Mouse (Mus musculus) forebrain, embryonic 12.5 days (tissue): ENCODE data around the gene Gm20517. TPM values are rescaled to one million over a fixed set of nuclear protein-coding genes. Genes with fewer than 3 reads are reported as not detected.

Experiments
- ATAC-seq: fragments of 200-750 bp; cut with Nextera tagmentation; 2 replicates; pipeline ENCODE4 v1.8.0; 2017; ENCODE audit warnings: moderate TSS enrichment; ENCODE audit not compliant: low FRiP score
- H3K27ac ChIP-seq: fragments of 300-500 bp; sonication (generic); 2 replicates; pipeline ENCODE4 v1.5.1; 2016; ENCODE audit warnings: mild to moderate bottlenecking
- H3K27me3 ChIP-seq: fragments of 300-500 bp; sonication (generic); 2 replicates; pipeline ENCODE4 v1.6.1; 2016; ENCODE audit warnings: mild to moderate bottlenecking
- H3K36me3 ChIP-seq: fragments of 300-500 bp; sonication (generic); replicated peaks from 2 replicates; pipeline ENCODE4 v1.6.1; 2016; ENCODE audit warnings: mild to moderate bottlenecking
- H3K4me1 ChIP-seq: fragments of 300-500 bp; sonication (generic); 2 replicates; pipeline ENCODE4 v1.6.1; 2016
- H3K4me2 ChIP-seq: fragments of 300-500 bp; sonication (generic); 2 replicates; pipeline ENCODE4 v1.6.1; 2016; ENCODE audit warnings: mild to moderate bottlenecking, moderate library complexity
- H3K4me3 ChIP-seq: fragments of 300-500 bp; sonication (generic); replicated peaks from 2 replicates; pipeline ENCODE4 v1.5.1; 2016; ENCODE audit warnings: mild to moderate bottlenecking
- H3K9ac ChIP-seq: fragments of 300-500 bp; sonication (generic); 2 replicates; pipeline ENCODE4 v1.6.1; 2016; ENCODE audit warnings: mild to moderate bottlenecking
- H3K9me3 ChIP-seq: fragments of 300-500 bp; sonication (generic); 2 replicates; pipeline ENCODE4 v1.6.1; 2016
- WGBS: fragments of 180-500 bp; shearing (Covaris S2); methylation state at CpG from one replicate; pipeline ENCODE4 v1.1.7; 2016; 5-methylcytosine and 5-hydroxymethylcytosine counted together
- polyA plus RNA-seq: library from polyadenylated mRNA; unstranded; fragments of >200 nt; fragmentation: Nextera tagmentation; extraction: Ambion mirVana; gene quantifications from 2 replicates; pipeline ENCODE4 v1.2.1, GENCODE M21; 2016

Gm20517 gene
- polyA plus RNA-seq, 1 experiment from 2014 or later = 1.6 TPM

DNA sequence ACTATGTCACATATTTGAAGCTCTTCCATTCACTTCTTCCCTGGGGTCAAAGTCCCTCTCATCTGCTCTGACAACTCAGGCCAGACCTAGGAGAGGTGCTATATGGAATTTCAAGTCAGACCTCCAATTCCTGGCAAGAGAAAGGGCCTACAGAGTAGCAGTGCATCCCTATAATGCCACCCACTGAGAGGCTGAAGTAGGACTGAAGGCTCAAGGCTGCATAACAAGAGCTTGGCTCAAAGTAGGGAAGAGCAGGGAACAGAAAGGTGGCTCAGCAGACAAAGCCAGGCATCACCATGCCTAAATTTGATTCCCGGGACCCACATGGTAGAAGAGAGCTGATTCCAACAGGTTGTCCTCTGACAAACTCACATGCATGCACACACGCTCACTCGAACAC lies 80.3 kb downstream of the Gm20517 start:
- Histone ChIP-seq H3K4me1 (peaks cover 38% of the 10 kb centered on the region), H3K27ac (no peak overlapping the region), H3K9me3 (no peaks in the 10 kb centered on the region), H3K36me3 (no peaks in the 10 kb centered on the region), H3K27me3 (peaks cover 33% of the 10 kb centered on the region), H3K4me3 (no peak overlapping the region), H3K4me2 (no peak overlapping the region), H3K9ac (no peak overlapping the region)
- 96% methylated on average over 3 of the region's 3 CpGs for WGBS
- no peak for ATAC-seq

DNA sequence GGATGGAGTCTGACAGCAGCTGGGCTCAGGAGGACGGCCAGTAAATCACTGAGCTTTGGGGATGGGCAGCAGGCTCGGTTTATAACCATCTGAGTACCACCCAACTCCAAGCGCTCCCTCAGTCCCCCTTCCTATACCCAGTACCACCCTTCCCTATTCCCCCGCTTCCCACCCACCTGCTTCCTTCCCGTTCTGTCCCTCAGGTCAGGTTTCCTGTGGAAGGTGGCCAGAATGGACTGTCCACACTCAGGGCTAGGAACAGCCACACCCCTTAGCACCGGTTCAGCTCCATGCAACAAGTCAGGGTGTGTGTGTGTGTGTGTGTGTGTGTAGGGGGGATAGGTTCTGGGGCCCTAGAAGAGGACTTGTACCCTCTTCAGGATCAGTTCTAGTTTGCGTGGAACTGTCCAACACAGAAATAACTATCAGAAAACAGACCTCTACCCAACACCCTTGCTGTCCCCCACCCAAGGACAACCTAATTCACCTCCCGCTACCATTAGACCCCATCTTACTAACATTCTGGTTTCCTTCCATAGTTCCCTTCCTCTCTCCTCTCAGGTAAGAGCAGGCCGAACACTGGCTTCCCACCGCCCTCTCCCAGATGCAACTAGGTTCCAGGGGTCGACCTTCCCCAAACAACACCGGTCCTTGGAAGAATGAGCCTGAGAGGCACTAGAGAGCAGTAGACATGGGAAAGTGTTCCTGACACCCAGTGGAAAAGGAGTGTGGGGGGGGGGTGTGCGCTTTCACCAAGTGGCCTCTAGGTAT lies 82.5 kb downstream of the Gm20517 start:
- Histone ChIP-seq H3K9ac (peak overlapping the region; percentile 85; the same call in 1 of the 2 replicates), H3K9me3 (no peaks in the 10 kb centered on the region), H3K4me2 (peak overlapping the region; percentile 79), H3K36me3 (0 out of 2 replicates have a peak, but pooled peaks cover 3% of the 10 kb centered on the region), H3K27me3 (peaks cover 33% of the 10 kb centered on the region), H3K4me1 (peaks cover 26% of the 10 kb centered on the region), H3K27ac (peak overlapping the region; percentile 68; the same call in 1 of the 2 replicates), H3K4me3 (peak overlapping the region; percentile 79)
- WGBS = 33% methylated on average over 13 of the region's 13 CpGs
- ATAC-seq = no peak

DNA sequence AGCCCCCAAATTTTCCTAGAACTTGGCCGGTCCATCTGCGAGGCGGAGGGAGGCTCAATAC lies 82.9 kb downstream of the Gm20517 start, which contains the start of gene Gm21981:
Gene Gm21981 (minus strand): TSS at position 14 of the 61 bp plus-strand sequence.
- no peak for ATAC-seq
- peaks cover 33% of the 10 kb centered on the region for H3K27me3 ChIP-seq

DNA sequence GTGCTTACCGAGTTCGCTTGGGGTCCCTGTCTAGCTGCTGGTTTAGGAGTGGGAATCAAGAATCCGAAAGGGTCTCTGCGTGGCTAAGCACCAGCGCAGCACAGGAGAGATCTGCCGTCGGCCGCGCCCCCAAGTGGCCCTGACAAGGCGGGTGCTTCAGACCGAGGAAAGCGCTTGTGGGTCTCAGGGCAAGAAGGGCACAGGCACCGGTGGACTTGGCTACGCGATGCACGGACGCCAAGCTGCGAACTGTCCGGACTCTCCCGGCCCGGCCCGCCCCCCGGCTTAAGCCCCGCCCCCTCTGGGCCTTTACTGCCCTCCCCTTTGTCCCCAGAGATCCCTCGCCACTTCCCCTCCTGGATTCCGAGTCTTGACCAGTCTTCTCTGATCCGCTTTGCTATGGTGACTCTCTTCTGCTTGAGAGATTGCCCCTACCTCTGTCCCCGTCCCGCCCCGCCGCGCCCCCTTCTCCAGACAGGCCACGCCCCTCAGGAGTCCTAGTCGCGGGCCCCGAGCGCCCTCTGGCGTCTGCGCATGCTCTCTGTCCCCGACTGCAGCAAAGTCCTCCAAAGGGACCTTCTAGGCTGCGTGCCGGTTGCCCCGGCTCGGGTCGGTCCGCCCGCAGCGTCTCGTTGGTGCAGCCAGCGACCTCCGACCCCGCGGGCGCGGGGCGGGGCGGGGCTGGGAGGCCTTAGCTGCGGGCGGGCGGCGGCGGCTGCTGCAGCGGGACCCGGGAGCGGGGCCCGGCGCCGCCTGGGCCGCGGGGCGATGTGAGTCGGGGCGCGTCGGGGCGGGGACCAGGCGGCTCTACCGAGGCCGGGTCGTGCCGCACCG lies 83.3 kb downstream of the Gm20517 start, which contains the start of gene Prickle4:
Gene Prickle4 (minus strand): TSS at position 234 of the 834 bp plus-strand sequence.
- H3K4me2 ChIP-seq = peak within 1 kb of the TSS; percentile 79
- peak within 1 kb of the TSS; percentile 68; the same call in 1 of the 2 replicates for H3K27ac ChIP-seq
- peak within 1 kb of the TSS; percentile 85 for H3K9ac ChIP-seq
- H3K36me3 ChIP-seq = peaks cover 8% of the 10 kb centered on the region; the same call in 1 of the 2 replicates
- ATAC-seq = peak; percentile 96
- peaks cover 33% of the 10 kb centered on the region for H3K27me3 ChIP-seq
- H3K4me1 ChIP-seq = peaks cover 20% of the 10 kb centered on the region
- H3K4me3 ChIP-seq = peak within 1 kb of the TSS; percentile 79
- no peaks in the 10 kb centered on the region for H3K9me3 ChIP-seq
- WGBS = under 1% methylated on average over 78 of the region's 82 CpGs

More for the DNA sequence above, 82.9 kb downstream of the Gm20517 start, which contains the start of gene Gm21981:
- peak within 1 kb of the TSS; percentile 68; the same call in 1 of the 2 replicates for H3K27ac ChIP-seq
- H3K4me2 ChIP-seq = peak within 1 kb of the TSS; percentile 79
- H3K36me3 ChIP-seq = peaks cover 4% of the 10 kb centered on the region; the same call in 1 of the 2 replicates
- peak within 1 kb of the TSS; percentile 79 for H3K4me3 ChIP-seq
- WGBS = 0% methylated on average over 3 of the region's 3 CpGs
- H3K4me1 ChIP-seq = peaks cover 24% of the 10 kb centered on the region
- H3K9me3 ChIP-seq = no peaks in the 10 kb centered on the region
- peak within 1 kb of the TSS; percentile 85 for H3K9ac ChIP-seq

DNA sequence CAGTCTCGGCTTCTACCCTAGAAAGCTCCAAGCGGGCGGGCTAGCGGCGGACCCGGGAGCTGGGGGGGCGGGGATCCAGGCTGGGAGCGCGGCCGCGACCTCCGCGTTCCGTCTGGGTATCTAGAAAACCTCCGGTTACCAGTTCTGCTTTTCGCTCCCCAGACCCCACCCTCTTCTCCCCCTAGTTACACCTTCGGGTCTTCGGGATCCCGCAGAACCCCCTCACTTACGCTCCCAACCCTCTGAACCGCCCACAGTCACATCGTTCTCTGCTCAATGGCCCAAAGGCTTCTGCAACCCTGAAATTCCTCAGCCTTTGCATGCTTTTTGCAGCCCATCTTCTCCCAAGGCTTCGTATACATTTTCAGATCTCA lies 83.9 kb downstream of the Gm20517 start:
- no peaks in the 10 kb centered on the region for H3K9me3 ChIP-seq
- H3K27ac ChIP-seq = peak overlapping the region; percentile 68; the same call in 1 of the 2 replicates
- H3K4me2 ChIP-seq = peak overlapping the region; percentile 79
- H3K4me3 ChIP-seq = peak overlapping the region; percentile 79
- peaks cover 16% of the 10 kb centered on the region for H3K4me1 ChIP-seq
- H3K27me3 ChIP-seq = peaks cover 31% of the 10 kb centered on the region
- H3K36me3 ChIP-seq = peaks cover 13% of the 10 kb centered on the region; the same call in 1 of the 2 replicates
- 1% methylated on average over 22 of the region's 23 CpGs for WGBS
- ATAC-seq = no peak
- peak overlapping the region; percentile 85 for H3K9ac ChIP-seq

DNA sequence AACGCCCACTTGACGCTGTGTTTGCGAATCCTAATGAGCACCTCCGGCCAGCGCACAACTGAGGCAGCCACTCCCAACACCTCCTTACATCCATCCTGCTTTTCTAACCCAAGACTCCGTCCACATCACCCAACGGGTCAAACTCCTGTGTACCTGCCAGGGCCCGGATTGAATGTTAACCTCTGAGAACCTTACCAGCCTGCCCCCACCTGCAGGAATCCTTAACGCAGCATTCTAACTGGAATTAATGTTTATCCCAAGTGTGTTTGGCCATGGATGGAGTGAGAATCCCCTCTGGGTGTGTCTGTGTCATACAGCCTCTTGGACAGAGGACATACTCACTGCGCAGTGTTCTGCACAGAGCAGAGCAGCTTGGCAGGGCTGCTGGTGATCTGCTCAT lies 86.8 kb downstream of the Gm20517 start:
- no peak overlapping the region for H3K27ac ChIP-seq
- H3K4me2 ChIP-seq = no peak overlapping the region
- WGBS = 91% methylated on average over 10 of the region's 10 CpGs
- ATAC-seq = no peak
- peaks cover 17% of the 10 kb centered on the region for H3K4me1 ChIP-seq
- peaks cover 25% of the 10 kb centered on the region for H3K27me3 ChIP-seq
- peaks cover 34% of the 10 kb centered on the region for H3K36me3 ChIP-seq
- H3K9ac ChIP-seq = 0 out of 2 replicates have a peak overlapping the region, but pooled peaks have one; percentile 36
- no peak overlapping the region for H3K4me3 ChIP-seq
- no peaks in the 10 kb centered on the region for H3K9me3 ChIP-seq

DNA sequence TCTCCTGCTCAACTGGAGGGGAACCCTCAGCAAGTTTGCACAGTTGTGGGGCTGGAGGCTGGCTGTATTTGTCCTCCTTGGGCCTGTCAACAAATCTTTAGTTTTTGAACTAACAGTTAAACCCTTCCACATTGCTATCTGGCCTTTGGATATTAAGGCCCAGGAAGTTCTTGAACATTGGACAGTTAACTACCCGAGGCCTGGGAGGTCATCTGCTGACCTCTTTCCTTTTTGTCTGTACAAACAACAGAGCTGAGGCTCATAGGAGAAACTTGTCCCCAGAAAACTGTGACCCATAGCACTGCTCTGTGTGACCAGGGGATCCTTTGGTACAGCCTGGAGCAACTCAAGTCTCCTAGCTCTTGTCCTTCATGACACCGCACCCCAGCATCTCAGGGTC lies 87.7 kb downstream of the Gm20517 start:
- H3K4me1 ChIP-seq = peaks cover 14% of the 10 kb centered on the region
- ATAC-seq = no peak
- no peaks in the 10 kb centered on the region for H3K9me3 ChIP-seq
- H3K4me2 ChIP-seq = no peak overlapping the region
- no peak overlapping the region for H3K27ac ChIP-seq
- peaks cover 40% of the 10 kb centered on the region for H3K36me3 ChIP-seq
- H3K4me3 ChIP-seq = no peak overlapping the region
- WGBS = 76% methylated on average over 2 of the region's 2 CpGs
- H3K9ac ChIP-seq = no peak overlapping the region
- peaks cover 23% of the 10 kb centered on the region for H3K27me3 ChIP-seq

DNA sequence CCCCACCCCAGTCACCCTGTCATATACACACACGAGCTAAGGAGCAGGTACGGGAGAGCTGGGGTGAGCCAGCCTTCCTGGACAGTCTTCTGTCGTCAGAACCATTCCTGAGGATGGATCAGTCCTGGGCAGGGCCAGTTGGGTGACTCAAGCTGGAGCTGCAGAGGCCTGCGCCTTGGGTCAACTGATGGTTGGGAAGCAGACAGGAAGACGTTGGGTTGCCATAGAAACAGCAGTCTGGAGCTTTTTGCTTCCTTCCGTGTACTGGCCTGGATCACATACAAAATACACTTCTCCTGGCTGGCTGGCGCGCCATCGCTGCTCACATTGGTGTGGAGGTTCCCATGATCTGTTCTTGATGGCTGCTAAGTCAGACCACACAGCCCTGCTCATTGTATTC lies 90.4 kb downstream of the Gm20517 start:
- Histone ChIP-seq H3K27me3 (peaks cover 20% of the 10 kb centered on the region), H3K36me3 (peaks cover 40% of the 10 kb centered on the region), H3K4me2 (no peak overlapping the region), H3K4me3 (no peak overlapping the region), H3K9me3 (no peaks in the 10 kb centered on the region), H3K27ac (no peak overlapping the region), H3K9ac (no peak overlapping the region), H3K4me1 (peaks cover 3% of the 10 kb centered on the region; the same call in 1 of the 2 replicates)
- 0 out of 2 replicates have a peak, but pooled peaks have one; percentile 9 for ATAC-seq
- 79% methylated on average over 9 of the region's 9 CpGs for WGBS

DNA sequence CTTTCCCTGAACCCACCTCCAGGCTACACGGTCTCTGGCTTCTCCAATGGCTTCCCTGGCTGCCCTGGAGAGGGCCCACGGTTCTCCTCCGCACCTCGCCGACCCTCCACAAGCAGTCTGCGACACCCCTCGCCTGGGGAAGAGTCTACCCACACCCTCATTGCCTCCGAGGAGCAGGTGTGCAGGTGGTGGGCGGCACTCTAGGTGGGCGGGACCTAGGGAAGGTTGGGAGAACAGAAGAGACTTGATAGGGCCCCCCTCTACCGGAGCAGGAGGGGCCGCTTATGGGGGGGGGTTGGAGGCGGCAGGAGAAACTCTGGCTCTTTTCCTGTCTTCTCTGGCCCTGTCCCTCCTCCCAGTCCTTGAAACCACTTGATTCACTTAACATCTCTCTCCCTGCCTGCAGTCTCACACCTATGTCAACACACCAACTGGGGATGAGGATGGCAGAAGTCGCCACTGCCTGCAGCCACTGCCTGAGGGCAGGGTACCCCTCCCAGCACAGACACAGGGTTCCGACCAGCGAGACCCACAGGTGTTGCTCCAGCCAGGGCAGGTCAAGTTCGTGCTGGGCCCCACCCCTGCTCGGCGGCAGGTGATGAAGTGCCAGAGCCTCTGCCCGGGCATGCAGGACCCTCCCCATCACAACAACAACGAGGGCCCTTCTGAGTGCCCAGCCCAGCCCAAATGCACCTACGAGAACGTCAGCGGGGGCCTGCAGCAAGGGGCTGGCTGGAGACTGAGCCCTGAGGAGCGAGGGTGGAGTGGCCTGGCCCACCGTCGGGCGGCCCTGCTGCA lies 91.4 kb downstream of the Gm20517 start:
- WGBS = 50% methylated on average over 28 of the region's 28 CpGs
- Histone ChIP-seq H3K36me3 (peaks cover 38% of the 10 kb centered on the region), H3K4me1 (peaks cover 3% of the 10 kb centered on the region; the same call in 1 of the 2 replicates), H3K4me2 (no peak overlapping the region), H3K9ac (no peak overlapping the region), H3K27me3 (peaks cover 20% of the 10 kb centered on the region), H3K27ac (no peak overlapping the region), H3K4me3 (no peak overlapping the region), H3K9me3 (no peaks in the 10 kb centered on the region)
- no peak for ATAC-seq

DNA sequence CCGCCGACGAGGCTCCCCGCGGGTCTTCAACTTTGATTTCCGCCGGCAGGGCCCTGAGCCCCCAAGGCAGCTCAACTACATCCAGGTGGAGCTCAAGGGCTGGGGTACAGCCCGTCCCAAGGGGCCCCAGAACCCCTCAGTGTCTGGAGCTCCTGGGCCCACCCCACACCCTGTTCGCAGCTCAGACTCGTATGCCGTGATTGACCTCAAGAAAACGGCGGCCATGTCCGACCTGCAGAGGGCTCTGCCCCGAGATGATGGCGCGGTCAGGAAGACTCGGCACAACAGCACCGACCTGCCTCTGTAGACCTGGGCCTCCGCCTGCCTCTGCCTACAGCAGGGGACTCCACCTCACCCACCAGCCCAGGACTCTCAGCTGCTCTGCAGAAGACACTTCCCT lies 92.2 kb downstream of the Gm20517 start:
- Histone ChIP-seq H3K36me3 (peaks cover 37% of the 10 kb centered on the region), H3K4me1 (peaks cover 3% of the 10 kb centered on the region; the same call in 1 of the 2 replicates), H3K27ac (no peak overlapping the region), H3K4me2 (no peak overlapping the region), H3K4me3 (no peak overlapping the region), H3K9ac (no peak overlapping the region), H3K9me3 (no peaks in the 10 kb centered on the region), H3K27me3 (peaks cover 20% of the 10 kb centered on the region)
- 34% methylated on average over 20 of the region's 20 CpGs for WGBS
- no peak for ATAC-seq

DNA sequence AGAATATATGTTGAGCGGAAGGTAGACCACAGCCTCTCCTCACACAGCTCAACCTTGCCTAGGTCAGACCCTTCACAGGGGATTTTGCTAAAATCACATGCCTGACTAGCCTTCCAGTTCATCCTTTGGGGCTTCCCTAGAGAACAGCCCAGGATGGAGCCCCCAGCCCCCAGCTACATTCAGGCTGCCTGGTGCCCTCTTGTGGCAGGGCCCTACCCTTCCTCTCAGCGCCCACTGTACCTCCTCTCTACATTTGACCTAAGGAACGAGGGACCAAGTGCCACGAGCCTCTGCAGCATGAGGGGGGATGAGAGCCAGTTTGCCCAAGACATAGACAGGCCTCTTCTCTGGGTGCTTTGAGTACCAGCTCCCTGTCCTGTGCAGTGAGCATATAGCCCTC lies 93.3 kb downstream of the Gm20517 start:
- WGBS = 81% methylated on average over 4 of the region's 4 CpGs
- H3K27ac ChIP-seq = no peak overlapping the region
- no peak overlapping the region for H3K4me3 ChIP-seq
- ATAC-seq = no peak
- H3K4me1 ChIP-seq = peaks cover 3% of the 10 kb centered on the region; the same call in 1 of the 2 replicates
- peaks cover 32% of the 10 kb centered on the region for H3K36me3 ChIP-seq
- H3K9me3 ChIP-seq = no peaks in the 10 kb centered on the region
- no peak overlapping the region for H3K4me2 ChIP-seq
- H3K27me3 ChIP-seq = peaks cover 20% of the 10 kb centered on the region
- H3K9ac ChIP-seq = no peak overlapping the region

DNA sequence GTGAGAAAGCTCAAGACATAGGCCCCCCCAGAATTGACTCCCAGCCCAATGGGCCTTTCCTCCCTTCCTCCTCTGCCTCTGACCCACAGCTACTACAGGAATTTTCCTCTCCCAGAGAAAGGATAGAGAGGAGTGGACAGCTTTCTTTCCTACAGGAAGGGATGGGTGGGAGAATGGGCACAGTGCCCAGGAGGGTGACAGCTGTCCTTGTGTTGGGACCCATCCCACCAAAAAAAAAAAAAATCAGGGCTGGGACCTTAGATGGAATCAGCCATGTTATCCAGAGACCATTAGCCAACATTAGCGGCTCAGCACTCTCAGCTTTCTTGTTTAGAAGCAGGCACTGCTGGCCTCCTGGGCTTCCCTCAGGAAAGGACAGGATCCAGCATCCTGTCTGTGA lies 94.8 kb downstream of the Gm20517 start:
- Histone ChIP-seq H3K36me3 (peaks cover 21% of the 10 kb centered on the region), H3K27ac (no peak overlapping the region), H3K9me3 (no peaks in the 10 kb centered on the region), H3K27me3 (peaks cover 20% of the 10 kb centered on the region), H3K4me3 (no peak overlapping the region), H3K4me2 (no peak overlapping the region), H3K4me1 (peaks cover 3% of the 10 kb centered on the region; the same call in 1 of the 2 replicates), H3K9ac (no peak overlapping the region)
- ATAC-seq = no peak
- WGBS = 75% methylated on average over 1 of the region's 1 CpGs
